Mouse (Mus musculus): ENCODE data around the gene Gm44502. TPM values are rescaled to one million over a fixed set of nuclear protein-coding genes. Genes with fewer than 3 reads are reported as not detected.

Gm44502 gene
- not detected in 2 replicates for polyA plus RNA-seq (2015; fragmentation: Nextera tagmentation; extraction: Ambion mirVana)

GRCm38 (mm10) chr15:89429352-89430221, at the start of gene Gm44502, which contains the start of the genes C730034F03Rik and Chkb:
Gene Gm44502 (minus strand): TSS chr15:89429696.
Gene C730034F03Rik (plus strand): TSS chr15:89429589.
Gene Chkb (minus strand): TSS chr15:89429908.

GRCm38 (mm10) chr15:89477091-89477491, 47.6 kb upstream of the Gm44502 start, which contains the start of gene Arsa:
Gene Arsa (minus strand): TSS chr15:89477425.

DNA sequence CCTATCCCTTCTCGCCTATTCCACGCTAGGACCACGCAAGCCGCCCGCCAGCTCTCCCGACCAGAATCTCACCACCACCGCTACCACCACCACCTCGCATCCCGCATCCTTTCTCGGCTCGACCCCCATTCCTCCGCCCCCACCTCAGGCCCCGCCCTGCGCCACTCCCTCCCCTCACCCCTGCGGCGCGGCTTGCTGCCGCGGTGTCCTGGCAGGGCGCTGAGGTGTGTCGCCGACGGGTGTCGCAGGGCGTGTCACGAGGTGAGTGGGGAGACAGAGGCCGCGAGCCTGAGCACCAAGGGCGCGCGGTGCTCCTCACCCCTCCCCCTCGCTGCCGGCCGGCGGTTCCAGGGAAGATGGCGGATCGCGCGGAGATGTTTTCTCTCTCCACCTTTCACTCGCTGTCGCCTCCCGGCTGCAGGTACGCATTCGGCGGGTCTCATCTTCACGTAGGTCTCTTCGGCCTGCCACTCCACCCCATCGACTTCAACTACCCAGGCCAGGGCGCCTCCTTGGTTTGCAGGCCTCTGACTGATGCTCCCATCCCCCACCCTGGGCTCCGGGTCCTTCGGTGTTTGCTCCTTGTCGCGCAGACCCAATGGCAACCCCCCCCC, 24.5 kb upstream of the Gm44502 start, which contains the start of gene Mapk8ip2:
Gene Mapk8ip2, plus strand, starts transcription at position 49 of the 614 bp plus-strand sequence.

DNA sequence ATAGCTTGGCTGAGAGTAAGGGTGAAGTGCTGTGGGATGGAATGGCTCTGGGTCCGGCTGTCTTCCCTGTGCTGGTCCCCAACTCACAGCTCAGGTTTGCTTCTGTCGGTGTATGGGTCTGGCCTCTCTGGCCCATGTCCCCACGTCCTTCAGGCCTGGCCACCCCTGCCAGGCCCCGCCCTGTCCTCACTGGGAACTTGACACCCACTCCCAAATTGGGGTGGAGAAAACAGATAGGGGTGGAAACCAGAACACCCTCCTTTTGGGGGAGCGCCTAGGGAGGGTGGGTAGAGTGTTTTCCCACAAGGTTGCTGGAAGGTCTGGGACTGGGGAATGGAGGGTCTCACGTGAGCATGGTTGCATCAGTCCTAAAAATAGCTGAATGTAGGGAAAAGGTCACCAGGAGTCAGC, 3.8 kb downstream of the Gm44502 start, which contains the start of gene Cpt1b:
Gene Cpt1b, minus strand, starts transcription at position 153 of the 411 bp plus-strand sequence.

GRCm38 (mm10) chr15:89410118-89410517, 19.4 kb downstream of the Gm44502 start, which contains the start of gene Syce3:
Gene Syce3 (minus strand): TSS chr15:89410503.

GRCm38 (mm10) chr15:89384617-89385016, 44.9 kb downstream of the Gm44502 start, which contains the start of gene Klhdc7b:
Gene Klhdc7b (plus strand): TSS chr15:89384917.

GRCm38 (mm10) chr15:89378831-89379401, 50.6 kb downstream of the Gm44502 start, which contains the start of gene Odf3b:
Gene Odf3b (minus strand): TSS chr15:89379282.

DNA sequence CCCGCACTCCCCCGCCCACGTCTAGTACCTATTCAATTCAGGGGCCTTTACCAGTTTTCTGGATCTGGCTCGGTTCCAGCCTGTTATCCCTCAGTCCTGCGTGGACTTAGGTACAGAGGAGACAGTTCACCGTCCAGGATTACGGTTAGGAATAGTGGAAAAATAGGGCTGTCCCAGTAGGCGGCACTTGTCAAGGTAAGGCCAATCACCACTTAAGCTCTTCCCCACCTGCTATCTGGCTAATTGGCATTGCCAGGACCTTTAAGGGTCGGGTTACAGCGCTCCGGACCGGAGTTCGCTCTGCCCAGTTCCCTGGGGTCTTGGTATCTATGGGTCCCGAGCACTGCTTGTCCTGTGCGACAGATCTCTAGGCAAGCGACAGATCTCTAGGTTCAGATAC, 52.5 kb downstream of the Gm44502 start, which contains the start of gene Tymp:
Gene Tymp, minus strand, starts transcription at position 83 of the 400 bp plus-strand sequence.

DNA sequence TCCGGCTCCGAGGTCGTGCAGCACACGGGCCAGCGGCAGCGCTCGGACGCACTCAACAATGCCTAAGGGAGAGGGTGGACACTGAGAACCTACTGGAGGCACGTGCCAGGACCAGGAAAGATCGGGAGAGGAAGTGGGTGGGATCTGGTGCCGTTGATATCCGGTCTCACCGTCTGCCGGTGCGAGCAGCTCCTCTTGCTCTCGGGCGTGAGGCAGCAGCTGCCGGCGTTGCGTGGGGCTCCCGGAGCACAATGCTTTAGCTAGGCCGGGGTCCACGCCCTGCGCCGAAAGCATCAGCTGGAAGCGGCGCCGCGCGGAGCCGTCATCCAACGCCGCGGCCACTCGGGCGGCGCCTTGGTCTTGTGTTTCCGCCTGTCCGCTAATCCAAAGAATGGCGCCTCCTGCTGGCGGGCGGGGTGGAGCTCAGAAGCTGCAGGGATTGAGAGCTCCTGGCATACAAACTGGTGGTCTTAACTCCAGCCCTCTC, 55.7 kb downstream of the Gm44502 start, which contains the start of gene Sco2:
Gene Sco2, minus strand, starts transcription at position 85 of the 487 bp plus-strand sequence.

Other genes starting within 250 kb of the Gm44502 start
- 70.4 and 71.3 TPM in 2 replicates for gene Plxnb2, start 248.9 kb downstream of the Gm44502 start, polyA plus RNA-seq (2015; fragmentation: Nextera tagmentation; extraction: Ambion mirVana)
- gene Dennd6b, start 233.2 kb downstream of the Gm44502 start, polyA plus RNA-seq (2015; fragmentation: Nextera tagmentation; extraction: Ambion mirVana) = 6.5 and 8.6 TPM in 2 replicates
- gene Ppp6r2, start 218.1 kb downstream of the Gm44502 start, polyA plus RNA-seq (2015; fragmentation: Nextera tagmentation; extraction: Ambion mirVana) = 22.2 and 28.0 TPM in 2 replicates
- gene Sbf1, start 114.4 kb downstream of the Gm44502 start, polyA plus RNA-seq (2015; fragmentation: Nextera tagmentation; extraction: Ambion mirVana) = 27.9 and 28.9 TPM in 2 replicates
- not detected in 2 replicates for gene Adm2, start 107.0 kb downstream of the Gm44502 start, polyA plus RNA-seq (2015; fragmentation: Nextera tagmentation; extraction: Ambion mirVana)
- 0.91 and 1.5 TPM in 2 replicates for gene Miox, start 95.3 kb downstream of the Gm44502 start, polyA plus RNA-seq (2015; fragmentation: Nextera tagmentation; extraction: Ambion mirVana)
- 29.0 and 38.5 TPM in 2 replicates for gene Lmf2, start 74.0 kb downstream of the Gm44502 start, polyA plus RNA-seq (2015; fragmentation: Nextera tagmentation; extraction: Ambion mirVana)
- 106 and 112 TPM in 2 replicates for gene Ncaph2, start 74.0 kb downstream of the Gm44502 start, polyA plus RNA-seq (2015; fragmentation: Nextera tagmentation; extraction: Ambion mirVana)
- 5.9 and 6.7 TPM in 2 replicates for gene Sco2, start 55.9 kb downstream of the Gm44502 start, polyA plus RNA-seq (2015; fragmentation: Nextera tagmentation; extraction: Ambion mirVana)
- 1.3 and 2.4 TPM in 2 replicates for gene Tymp, start 52.7 kb downstream of the Gm44502 start, polyA plus RNA-seq (2015; fragmentation: Nextera tagmentation; extraction: Ambion mirVana)
- gene Odf3b, start 50.4 kb downstream of the Gm44502 start, polyA plus RNA-seq (2015; fragmentation: Nextera tagmentation; extraction: Ambion mirVana) = 0.16 and 0.48 TPM in 2 replicates
- not detected in 2 replicates for gene Klhdc7b, start 44.8 kb downstream of the Gm44502 start, polyA plus RNA-seq (2015; fragmentation: Nextera tagmentation; extraction: Ambion mirVana)
- 0.46 and 1.8 TPM in 2 replicates for gene Syce3, start 19.2 kb downstream of the Gm44502 start, polyA plus RNA-seq (2015; fragmentation: Nextera tagmentation; extraction: Ambion mirVana)
- 1.1 and 1.4 TPM in 2 replicates for gene Cpt1b, start 3.8 kb downstream of the Gm44502 start, polyA plus RNA-seq (2015; fragmentation: Nextera tagmentation; extraction: Ambion mirVana)
- gene C730034F03Rik, start 107 bp downstream of the Gm44502 start, polyA plus RNA-seq (2015; fragmentation: Nextera tagmentation; extraction: Ambion mirVana) = 1.2 and 2.9 TPM in 2 replicates
- 48.1 and 65.3 TPM in 2 replicates for gene Chkb, start 212 bp upstream of the Gm44502 start, polyA plus RNA-seq (2015; fragmentation: Nextera tagmentation; extraction: Ambion mirVana)
- 9.4 and 18.1 TPM in 2 replicates for gene Mapk8ip2, start 24.2 kb upstream of the Gm44502 start, polyA plus RNA-seq (2015; fragmentation: Nextera tagmentation; extraction: Ambion mirVana)
- 21.2 and 25.4 TPM in 2 replicates for gene Arsa, start 47.7 kb upstream of the Gm44502 start, polyA plus RNA-seq (2015; fragmentation: Nextera tagmentation; extraction: Ambion mirVana)
- 1.6 and 2.0 TPM in 2 replicates for gene Shank3, start 69.9 kb upstream of the Gm44502 start, polyA plus RNA-seq (2015; fragmentation: Nextera tagmentation; extraction: Ambion mirVana)
- 0.43 TPM in 2 replicates for gene Acr, start 138.6 kb upstream of the Gm44502 start, polyA plus RNA-seq (2015; fragmentation: Nextera tagmentation; extraction: Ambion mirVana)
- gene Rabl2, start 162.2 kb upstream of the Gm44502 start, polyA plus RNA-seq (2015; fragmentation: Nextera tagmentation; extraction: Ambion mirVana) = 21.2 and 23.0 TPM in 2 replicates